In genomic region chr2:59332523-59332922, GRCm38 (mm10) we compare ENCODE assay signal across 15 mouse cellular contexts.
DNase-seq lines count a peak whose midpoint lies in the region; ATAC-seq lines count a peak whose summit lies in the region.
"Had no signal": no experiment of that assay in that cellular context is flagged by ENCODE, and none has a peak within 500 bp of the region (broad histone marks: within the 10 kb centered on the region; RNA-seq: fewer than 3 reads in every experiment).

No protein-coding gene starts in this region.

- peak; percentile 63 for ATAC-seq in granulocyte monocyte progenitor cell, adult 5-6 weeks (replicated peaks; ENCODE audit: poor library complexity, severe bottlenecking)
- peak; percentile 66 for ATAC-seq in megakaryocyte, adult 5-6 weeks (ENCODE audit: poor library complexity, severe bottlenecking)
- ATAC-seq in erythroblast, adult 5-6 weeks (replicated peaks; ENCODE audit: low FRiP score, poor library complexity, severe bottlenecking), result no peak
- ATAC-seq: forebrain, embryonic 16.5 days; intestine, embryonic 16.5 days had no signal

- intact Hi-C loops in heart, postnatal 14 days (cut with DNase I), result no loop called here
- intact Hi-C loops in gastrocnemius, postnatal 14 days (cut with DNase I; ENCODE audit: low total_unique reads), result no loop called here

- DNase-seq in heart, adult 11 months, result peak; percentile 88
- DNase-seq in heart, postnatal 14 days, result no peak
- DNase-seq in 416B (ENCODE audit: low read depth), result peak; percentile 34
- no peak for DNase-seq in urinary bladder, postnatal 14 days (ENCODE audit: low spot score)
- DNase-seq in gastrocnemius, postnatal 14 days, result no peak
- DNase-seq: adrenal gland, postnatal 14 days; cerebellum, postnatal 10 days; embryo, embryonic 11 days; gastrocnemius, adult 2 months; heart, postnatal 4 days had no signal

Comparison
In these comparisons a context has a peak if more than half of its experiments do, and no peak if none do; other contexts are left out.
1. DNase-seq: peak in heart, adult 11 months (single experiment) and 416B (single experiment); none in heart, postnatal 14 days (0 of 2), urinary bladder, postnatal 14 days (single experiment) and gastrocnemius, postnatal 14 days (single experiment).